Mouse (Mus musculus) spleen, postnatal 36 days (tissue): ENCODE results near the gene Slc24a3.

Experiments used
- DNase-seq, 2 experiments: peaks; one replicate each; pipeline ENCODE4 v3.0.0; 2022; ENCODE audit warnings: low spot score in 2 of 2, mixed read lengths in 1 of 2

Gene Slc24a3

GRCm38 (mm10) chr2:145167664-145168360, at the start of gene Slc24a3:
TSS of gene Slc24a3 (plus strand) at chr2:145167754.
- peak; percentile 41 to 45 for DNase-seq

- DNase-seq: no peak
Observed at GRCm38 (mm10) chr2:145117762-145118161, 49.8 kb upstream of the Slc24a3 start.

- no peak for DNase-seq
Observed at GRCm38 (mm10) chr2:145127747-145128146, 39.8 kb upstream of the Slc24a3 start.

- DNase-seq: no peak
Observed at GRCm38 (mm10) chr2:145136625-145137291, 30.8 kb upstream of the Slc24a3 start.

GRCm38 (mm10) chr2:145150407-145150806, 17.1 kb upstream of the Slc24a3 start:
- no peak for DNase-seq

GRCm38 (mm10) chr2:145150821-145151220, 16.7 kb upstream of the Slc24a3 start:
- DNase-seq: no peak

GRCm38 (mm10) chr2:145152281-145152680, 15.3 kb upstream of the Slc24a3 start:
- no peak for DNase-seq

GRCm38 (mm10) chr2:145158972-145159371, 8.6 kb upstream of the Slc24a3 start:
- no peak for DNase-seq

- peak; percentile 31 for DNase-seq
Observed at GRCm38 (mm10) chr2:145161046-145161700, 6.4 kb upstream of the Slc24a3 start.

GRCm38 (mm10) chr2:145164086-145164485, 3.5 kb upstream of the Slc24a3 start:
- DNase-seq: no peak

GRCm38 (mm10) chr2:145164562-145164961, 3.0 kb upstream of the Slc24a3 start:
- no peak for DNase-seq

- DNase-seq: no peak
Observed at GRCm38 (mm10) chr2:145165076-145165475, 2.5 kb upstream of the Slc24a3 start.

- no peak for DNase-seq
Observed at GRCm38 (mm10) chr2:145165854-145166253, 1.7 kb upstream of the Slc24a3 start.

GRCm38 (mm10) chr2:145167051-145167663, 397 bp upstream of the Slc24a3 start:
- DNase-seq: peak in 1 of 2 experiments; percentile 19

- DNase-seq: no peak
Observed at GRCm38 (mm10) chr2:145168405-145168971, 934 bp downstream of the Slc24a3 start.

- no peak for DNase-seq
Observed at GRCm38 (mm10) chr2:145172978-145173655, 5.6 kb downstream of the Slc24a3 start.

GRCm38 (mm10) chr2:145175036-145175435, 7.5 kb downstream of the Slc24a3 start:
- DNase-seq: no peak

- no peak for DNase-seq
Observed at GRCm38 (mm10) chr2:145182410-145182809, 14.9 kb downstream of the Slc24a3 start.

- DNase-seq: no peak
Observed at GRCm38 (mm10) chr2:145188828-145189227, 21.3 kb downstream of the Slc24a3 start.

GRCm38 (mm10) chr2:145196043-145196442, 28.5 kb downstream of the Slc24a3 start:
- DNase-seq: no peak

GRCm38 (mm10) chr2:145196501-145197042, 29.0 kb downstream of the Slc24a3 start:
- DNase-seq: no peak
